Mouse (Mus musculus): Measurements from ENCODE around the gene Prkaa1.
A peak's percentile ranks its signal among the peaks of the same experiment; 100 is the strongest.
"Not testable (repeated sequence)": the region's sequence is repeated elsewhere in the genome, so short reads cannot be mapped to it uniquely, and the experiment has no call there.

The Prkaa1 gene

DNA sequence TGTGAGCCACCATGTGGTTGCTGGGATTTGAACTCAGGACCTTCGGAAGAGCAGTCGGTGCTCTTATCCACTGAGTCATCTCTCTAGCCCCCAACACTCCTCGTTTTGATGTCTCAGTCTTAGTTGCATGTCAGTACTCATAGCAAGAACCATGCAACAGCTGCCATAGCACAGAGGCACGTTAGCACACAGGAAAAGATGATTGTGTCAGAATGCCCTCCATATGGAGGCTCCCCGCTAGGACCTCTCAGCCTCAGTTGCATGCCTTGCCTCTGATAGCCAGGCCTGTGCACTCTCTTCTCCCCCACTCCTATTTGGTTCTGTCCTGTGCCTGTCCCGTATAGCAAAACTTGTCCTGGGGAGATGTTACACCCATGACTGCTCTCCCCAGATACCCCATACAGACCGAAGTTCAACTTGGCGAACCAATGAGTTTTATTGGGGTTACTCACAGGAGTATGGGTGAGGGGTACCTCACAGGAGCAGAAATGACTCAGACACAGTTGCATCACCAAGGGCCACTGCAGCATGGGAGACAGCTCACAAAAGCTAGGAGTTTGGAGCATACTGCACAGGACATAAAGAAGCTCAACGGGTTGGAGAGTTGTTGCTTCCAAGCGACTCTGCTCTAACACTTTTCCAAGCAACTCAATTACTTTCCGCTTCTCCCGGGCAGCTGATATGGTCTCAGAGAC is 14.4 kb upstream of the Prkaa1 start:
- DNase-seq (ENCODE audit: low read depth, low spot score): no peak

DNA sequence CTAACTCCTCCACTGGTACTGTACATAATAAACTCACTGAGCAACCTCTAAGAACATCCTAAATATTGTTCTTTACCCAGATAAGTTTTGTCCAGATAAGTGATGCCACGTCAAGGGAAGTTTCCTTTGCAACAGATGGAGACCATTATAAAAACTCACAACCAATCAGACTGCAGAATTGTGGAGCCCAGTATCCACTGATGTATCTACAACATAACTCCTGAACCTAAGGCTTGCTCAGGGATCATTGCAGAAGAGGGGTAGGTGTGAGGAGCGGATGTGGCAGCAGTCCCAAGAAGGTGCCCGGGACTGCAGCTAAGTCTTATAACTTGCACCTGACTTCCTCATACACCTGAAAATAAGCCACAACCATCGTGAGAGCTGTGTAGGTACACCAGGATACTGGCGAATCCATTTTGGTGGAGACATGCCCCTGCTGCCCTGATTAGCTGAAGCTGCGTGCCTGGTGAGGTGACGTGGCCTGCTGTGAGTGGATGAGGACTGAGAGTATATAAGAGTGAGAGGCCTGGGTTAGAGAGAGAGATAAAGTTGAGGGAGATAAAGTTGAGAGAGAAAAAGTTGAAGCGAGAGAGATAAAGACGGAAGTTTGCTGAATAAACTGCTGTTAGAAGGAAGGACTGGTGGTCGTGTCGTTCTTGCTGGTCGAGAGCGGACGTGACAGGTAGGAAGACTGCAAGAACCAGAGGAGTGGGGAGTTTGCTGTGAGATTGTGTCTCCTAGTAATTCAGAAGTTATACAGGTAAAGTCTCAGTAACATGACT is 12.6 kb upstream of the Prkaa1 start:
- not testable (repeated sequence) for DNase-seq (ENCODE audit: low read depth, low spot score)

DNA sequence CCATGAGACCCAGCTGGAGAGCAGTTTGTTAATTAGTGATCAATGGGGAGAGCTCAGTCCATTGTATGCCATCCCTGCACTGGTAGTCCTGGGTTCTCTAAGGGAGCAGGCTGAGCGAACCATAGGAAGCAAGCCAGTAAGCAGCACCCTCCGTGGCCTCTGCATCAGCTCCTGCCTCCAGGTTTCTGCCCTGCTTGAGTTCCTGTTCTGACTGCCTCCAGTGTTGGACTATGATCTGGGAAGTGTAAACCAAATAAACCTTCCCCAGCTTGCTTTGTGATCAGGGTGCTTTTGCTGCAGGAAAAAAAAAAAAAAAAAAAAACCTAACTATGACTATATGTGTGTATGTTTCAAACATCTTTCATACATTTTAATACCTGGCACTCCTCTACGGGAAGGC is 10.4 kb upstream of the Prkaa1 start:
- no peak for DNase-seq (ENCODE audit: low read depth, low spot score)

DNA sequence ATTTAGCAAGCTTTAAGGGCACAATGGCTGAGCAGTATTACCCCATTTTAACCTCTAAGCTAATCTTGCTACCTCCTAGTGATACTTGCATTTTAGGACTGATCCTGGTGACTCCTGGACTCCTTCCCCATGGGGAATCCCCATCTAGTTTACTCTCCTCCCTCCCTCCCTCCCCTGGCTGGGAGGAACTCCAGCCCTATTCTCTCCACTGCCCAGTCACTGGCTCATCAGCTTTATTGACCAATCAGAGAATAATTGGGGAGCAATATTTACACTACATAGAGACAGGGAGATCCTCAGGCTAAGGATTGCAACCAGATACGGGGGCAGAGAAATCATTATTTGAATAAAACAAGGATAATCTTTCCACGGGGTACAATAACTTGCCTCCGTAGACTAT is 9.5 kb upstream of the Prkaa1 start:
- no peak for DNase-seq (ENCODE audit: low read depth, low spot score)

DNA sequence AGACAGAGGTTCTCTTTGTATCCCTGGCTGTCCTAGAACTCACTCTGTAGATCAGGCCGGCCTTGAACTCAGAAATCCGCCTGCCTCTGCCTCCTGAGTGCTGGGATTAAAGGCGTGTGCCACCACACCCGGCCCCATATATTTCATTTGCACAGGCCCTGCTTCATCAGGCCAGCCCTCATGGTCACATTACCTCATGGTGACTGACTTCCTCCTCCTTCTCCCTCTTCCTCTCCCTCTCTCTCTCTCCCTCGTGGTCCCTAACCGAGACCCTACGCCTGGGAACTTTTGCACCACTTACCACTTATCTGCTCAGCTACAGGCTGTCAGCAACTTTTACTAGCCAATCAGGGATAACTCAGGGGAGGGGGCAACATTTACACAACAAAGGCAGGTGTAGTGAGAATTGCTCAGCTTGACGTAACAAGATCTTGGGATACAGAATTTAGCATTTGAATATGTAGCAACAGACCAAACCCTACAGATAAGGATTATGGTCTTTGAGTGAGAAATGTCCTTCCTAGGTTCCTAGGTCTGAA is 8.6 kb upstream of the Prkaa1 start:
- DNase-seq (ENCODE audit: low read depth, low spot score): no peak

DNA sequence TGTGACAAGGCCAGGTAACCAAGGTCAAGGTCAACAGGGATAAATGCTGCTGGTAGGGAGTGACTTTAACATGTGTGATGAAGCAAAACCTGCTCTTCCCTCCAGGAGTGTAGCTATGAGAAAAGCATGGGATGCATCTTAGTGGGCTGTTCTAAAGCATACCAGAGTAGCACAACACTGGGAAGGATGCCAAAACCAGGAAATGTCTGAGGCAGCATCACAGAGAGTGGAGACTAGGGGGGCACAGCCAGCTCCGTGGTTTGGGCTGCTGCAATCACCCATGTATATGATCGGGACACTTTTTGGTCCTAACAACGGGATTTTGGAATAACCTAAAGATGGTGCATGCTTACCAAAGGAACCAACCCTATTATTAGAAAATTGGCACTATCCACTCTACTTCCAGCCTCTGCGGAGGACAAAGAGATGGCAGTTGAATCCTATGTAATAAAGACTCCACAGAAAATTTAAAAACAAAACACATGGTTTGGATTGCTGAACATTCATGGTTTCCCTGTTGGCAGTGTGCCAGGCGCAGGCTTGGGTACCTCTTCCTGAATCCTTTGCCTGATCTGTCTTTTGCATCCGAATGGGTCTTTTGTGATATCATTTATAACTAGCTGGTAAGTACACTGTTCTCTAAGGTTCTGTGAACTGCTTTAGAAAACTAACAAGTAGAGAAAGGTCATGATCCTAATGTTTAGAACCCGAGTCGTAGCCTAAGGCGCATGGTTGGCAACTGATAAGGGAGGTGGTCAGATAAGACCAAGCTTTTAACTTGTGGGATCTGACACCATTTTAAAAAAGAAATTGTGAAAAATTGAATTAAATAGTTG is 5.4 kb upstream of the Prkaa1 start:
- DNase-seq (ENCODE audit: low read depth, low spot score): no peak

DNA sequence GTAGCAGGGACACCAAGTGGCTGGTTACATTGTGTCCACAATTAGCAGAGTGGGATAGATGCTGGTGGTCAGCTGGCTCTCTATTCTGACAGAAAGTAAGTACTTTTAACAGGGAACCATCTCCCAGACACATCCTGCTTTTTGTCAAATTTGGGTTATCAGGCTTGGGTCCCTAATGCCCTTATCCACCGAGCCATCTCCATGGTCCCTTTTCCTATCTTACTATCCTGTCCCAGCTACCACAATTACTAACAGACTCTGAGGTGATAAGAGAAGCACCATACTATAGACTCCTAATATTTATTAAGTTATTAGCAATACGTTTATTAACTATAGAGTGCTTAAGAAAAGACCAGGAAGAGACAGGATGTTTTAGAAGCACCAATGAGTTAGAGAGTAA is 4.3 kb upstream of the Prkaa1 start:
- no peak for DNase-seq (ENCODE audit: low read depth, low spot score)

DNA sequence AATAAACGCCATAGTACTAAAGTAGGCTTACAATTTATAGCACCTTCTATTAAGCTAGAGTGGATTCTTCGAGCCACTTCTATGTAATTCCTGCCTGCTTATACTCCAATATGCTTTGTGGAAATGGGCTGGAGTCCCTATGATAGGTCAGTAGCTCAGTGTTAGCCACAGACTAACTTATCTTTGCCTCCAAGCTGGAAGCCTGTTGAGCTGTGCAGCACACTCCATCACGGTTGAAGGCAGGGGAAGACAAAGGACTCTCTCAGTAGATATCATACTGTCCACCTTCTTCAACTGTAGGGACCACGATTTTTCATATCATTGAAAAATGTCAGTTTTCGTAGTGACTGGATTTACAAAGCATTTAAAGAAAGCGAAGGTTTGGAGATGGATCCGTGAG is 3.8 kb upstream of the Prkaa1 start:
- no peak for DNase-seq (ENCODE audit: low read depth, low spot score)

DNA sequence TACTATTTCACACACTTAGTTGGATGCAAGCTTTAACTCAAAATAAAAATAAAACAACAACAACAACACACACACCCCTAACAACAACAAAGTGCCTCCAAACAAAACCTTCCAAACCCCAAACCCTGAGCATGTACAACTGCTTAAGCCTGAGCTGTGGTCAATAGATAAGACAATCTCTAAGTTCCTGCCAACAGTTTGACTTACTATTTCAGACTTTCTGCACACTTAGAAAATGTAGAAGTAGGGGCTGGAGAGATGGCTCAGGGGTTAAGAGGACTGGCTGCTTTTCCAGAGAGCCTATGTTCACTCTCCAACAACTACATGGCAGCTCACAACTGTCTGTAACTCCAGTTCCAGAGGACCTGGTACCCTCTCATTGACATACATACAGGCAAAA is 3.3 kb upstream of the Prkaa1 start:
- DNase-seq (ENCODE audit: low read depth, low spot score): no peak

DNA sequence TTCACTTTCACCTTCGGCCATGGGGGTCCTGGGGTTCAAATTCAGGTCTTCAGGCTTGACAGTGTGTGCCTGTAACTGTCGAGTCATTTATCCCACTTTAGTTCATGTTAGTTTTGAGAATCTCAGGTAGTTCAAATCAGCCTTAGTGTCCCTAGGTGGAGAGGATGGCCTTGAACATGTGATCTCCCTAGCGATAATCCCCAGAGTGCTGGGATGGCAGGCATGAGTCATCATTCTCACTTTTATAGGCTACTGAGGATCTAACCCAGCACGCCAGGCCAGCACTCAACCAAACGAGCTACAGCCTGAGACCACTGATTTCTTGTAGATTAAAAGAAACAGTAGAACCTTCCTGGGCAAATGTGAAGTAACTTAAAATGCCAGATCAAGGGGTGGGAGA is 1.6 kb upstream of the Prkaa1 start:
- no peak for DNase-seq (ENCODE audit: low read depth, low spot score)

DNA sequence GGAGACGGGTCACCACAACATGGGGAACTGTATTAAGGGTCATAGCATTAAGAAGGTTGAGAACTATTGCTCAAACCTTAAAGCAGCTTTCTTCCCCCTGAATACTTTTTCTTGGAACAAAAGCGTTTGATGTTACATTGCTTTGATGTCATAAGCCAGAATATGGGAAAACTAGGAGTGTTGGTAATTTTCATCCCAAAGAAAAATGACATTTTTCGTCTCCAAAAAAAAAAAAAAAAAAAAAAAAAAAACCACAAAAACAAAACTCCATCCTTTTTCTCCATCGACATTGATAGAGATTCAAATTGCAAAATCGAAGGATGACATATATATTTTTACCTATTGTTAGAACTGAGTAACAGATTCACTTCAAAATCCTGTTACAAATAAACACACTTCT is 947 bp upstream of the Prkaa1 start:
- no peak for DNase-seq (ENCODE audit: low read depth, low spot score)

DNA sequence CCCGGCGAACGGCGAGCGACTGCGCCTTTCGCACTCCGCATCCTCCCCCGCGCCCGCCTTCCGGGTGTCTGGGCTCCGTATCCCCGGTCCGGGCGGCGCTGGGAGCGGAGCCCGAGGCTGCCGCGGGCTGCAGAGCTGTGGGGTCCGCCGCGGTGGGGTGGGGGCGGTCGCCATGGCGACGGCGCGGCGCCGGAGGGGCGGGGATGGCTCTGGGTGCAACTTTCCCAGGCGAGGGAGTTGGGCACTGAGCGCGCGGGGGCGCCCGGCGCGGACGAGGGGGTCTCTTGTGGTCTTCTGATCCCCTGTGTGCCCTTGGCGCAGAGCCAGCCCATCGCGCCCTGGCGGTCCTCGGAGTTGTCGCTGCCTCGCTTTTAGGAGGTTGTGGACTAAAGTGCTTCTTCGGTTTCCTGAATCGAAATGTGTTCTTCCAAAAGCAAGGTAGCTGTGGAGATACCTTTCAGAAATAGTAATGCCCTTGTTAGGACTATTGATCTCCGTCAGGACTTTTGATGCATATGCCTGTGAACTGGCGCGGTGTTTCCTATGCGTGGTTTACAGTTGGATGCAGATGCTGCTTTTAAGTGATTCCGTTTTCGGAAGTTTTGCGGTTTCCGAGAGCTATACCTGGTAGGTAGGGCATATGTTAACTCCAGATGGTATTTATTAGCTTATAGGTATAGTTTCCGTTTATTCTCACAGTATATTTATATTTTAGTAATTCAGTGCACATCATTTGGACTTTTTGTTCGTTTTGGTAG is 539 bp downstream of the Prkaa1 start:
- DNase-seq (ENCODE audit: low read depth, low spot score): peak; percentile 70

DNA sequence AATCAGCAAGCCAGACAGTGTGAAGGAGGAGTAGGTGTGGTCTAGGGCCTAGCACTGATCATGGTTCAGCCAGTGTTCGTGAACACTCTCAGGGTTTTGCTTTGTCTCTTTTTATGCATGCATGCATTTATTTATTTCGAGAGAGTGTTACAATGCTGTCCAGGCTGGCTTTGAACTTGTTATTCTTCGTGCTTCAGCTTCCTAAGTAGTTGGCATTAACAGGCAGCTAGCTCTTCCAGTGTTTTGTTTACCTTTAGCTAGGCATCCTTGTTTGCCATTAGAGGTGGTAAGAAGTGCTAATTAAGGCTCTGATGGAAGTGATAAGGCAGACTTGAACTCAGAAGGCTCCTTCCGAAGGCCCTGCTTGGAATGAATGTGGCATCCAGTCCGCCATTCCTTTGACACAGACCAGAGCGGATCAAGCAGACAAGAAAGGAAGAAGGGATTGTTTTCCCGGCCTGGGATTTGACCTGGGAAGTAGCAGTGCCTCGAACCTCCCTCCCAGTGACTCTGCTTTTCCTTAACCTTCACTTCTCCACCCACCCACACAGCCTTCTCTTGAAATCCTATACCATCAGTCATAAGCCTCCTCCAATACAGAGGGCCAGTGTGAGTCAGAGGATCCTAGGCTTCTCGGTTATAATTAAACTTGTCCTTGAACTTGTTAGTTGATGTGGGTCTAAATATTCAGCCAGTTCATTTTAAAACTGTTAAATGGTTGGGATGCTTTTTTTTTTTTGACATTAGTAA is 1.7 kb downstream of the Prkaa1 start:
- no peak for DNase-seq (ENCODE audit: low read depth, low spot score)

DNA sequence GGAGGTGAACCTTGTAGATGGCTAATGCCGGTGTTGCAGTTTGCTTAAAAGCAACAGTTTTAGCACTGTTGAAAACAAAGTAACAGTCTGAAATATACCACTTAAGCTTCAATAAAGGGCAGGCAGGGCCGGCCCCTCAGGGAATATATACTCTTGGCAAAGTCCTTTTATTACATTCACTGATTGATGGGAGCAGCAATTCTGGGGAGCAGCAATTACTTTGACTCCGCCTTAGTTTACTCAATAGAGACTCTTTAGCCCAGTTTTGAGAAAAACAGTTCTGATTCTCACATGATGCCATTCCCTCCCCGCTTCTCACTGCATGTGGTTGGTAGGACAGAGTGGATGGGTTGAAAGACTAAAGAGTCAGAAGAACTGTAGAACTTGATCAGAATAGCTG is 5.5 kb downstream of the Prkaa1 start:
- no peak for DNase-seq (ENCODE audit: low read depth, low spot score)

DNA sequence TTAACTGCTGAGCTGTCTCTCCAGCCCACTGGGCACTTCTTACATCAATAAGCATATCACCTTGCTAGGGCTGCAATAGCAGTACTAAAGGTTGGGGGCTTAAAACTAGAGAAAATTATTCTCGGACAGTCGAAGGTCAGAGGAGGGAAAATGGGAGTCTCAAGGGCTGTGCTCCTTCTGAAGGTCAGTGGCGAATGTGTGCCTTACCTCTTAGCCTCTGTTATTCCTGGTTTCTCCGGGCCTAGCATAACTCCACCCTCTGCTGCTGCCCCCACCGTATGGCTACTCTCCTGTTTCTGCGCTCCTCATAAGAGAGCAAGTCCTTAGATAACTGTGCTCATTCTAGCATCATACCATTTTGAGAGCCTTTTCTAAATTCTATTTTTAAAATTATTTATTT is 8.5 kb downstream of the Prkaa1 start:
- DNase-seq (ENCODE audit: low read depth, low spot score): no peak

DNA sequence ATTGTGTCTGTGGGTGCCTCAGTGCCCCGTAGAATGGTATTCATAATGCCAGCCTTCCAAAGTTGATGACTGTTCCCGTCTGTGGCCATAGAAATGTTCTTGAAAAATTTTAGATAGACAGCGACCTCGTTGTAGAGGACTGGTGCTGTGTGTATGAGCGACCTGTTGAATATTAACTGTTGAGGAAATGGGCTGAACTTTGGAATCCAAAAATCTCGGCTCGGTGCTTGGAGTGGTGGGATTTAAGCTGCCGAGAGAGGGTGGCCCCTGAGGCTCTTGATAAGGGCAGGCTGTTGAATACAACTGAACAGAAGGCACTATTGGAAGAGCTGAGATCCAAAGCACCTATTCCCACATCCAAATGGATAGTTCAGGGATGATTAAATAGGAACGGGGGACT is 11.0 kb downstream of the Prkaa1 start:
- no peak for DNase-seq (ENCODE audit: low read depth, low spot score)

DNA sequence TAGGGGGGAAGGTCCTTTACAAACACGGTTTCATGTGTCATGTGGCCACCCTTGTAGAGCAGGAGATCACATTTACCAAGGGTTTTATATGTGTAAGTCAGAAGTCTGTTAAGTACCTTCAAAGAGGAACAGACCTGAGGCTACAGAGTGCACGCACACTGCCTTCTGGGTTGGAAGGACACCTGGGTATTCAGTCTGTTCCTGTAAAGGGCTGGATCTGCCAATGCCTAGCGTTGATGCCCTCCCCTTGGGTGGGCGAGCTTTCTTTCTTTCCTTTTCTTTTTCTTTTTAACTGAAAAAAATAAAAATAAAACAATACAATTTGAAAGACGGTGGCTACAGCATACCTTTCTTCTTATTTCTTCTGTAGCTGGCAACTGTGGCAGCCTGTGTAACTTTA is 11.4 kb downstream of the Prkaa1 start:
- DNase-seq (ENCODE audit: low read depth, low spot score): no peak

DNA sequence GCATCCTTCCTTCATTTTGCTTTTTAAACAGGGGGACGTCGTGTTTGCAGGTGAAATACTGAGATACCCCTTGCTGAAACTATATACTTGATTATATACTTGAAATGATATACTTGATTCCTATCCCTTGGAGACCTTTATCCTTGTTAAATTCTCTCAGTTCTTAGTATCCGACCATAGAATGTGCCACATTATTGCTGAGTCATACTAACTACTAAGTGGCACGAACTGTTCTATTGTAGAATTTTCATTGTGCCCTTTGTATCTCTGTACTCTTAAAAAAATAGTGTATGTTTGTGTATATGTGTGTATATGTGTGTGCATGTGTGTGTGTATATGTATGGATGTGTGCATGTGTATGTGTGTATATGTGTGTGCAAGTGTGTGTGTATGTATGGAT is 12.7 kb downstream of the Prkaa1 start:
- no peak for DNase-seq (ENCODE audit: low read depth, low spot score)

DNA sequence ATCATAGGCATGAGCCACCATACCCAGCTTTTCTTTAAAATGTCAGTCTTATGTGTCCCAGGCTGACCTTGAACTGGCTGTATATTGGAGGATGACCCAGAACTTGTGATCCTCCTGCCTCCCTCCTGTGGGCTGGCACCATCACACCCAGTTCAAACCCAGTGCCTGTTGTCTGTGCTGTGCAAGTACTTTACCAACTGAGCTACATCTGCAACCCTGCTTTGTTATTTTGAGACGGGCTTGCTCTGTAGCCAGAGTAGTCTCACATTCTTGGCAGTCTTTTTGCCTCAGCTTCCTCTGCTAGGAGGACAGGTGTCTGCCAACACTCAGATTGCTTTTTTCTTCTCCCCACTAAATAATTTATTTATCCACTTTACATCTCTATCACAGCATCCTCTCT is 13.7 kb downstream of the Prkaa1 start:
- no peak for DNase-seq (ENCODE audit: low read depth, low spot score)

DNA sequence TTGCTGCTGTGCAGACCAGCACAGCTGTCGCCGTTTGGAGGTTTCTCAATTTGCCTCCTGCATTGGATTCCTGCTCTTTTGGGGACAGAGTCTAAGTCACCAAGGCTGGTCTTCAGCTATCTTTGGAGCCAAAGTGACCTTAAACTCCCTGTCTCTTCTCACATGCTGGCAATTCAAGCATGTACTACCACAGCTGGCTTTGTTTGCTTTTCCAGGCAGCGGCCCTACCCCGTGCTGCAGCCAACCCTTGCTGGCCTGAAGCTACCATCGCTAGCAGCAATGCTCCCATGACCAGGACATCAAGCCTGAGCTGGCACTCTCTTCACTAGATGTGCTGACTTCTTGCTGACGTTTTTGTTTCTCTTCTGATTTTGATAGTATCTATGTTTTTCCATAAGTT is 15.2 kb downstream of the Prkaa1 start:
- DNase-seq (ENCODE audit: low read depth, low spot score): no peak
